Mouse (Mus musculus) lung, postnatal 25 days (tissue): ENCODE data around the gene Pdx1.

Experiments used
- DNase-seq: peaks from one replicate; pipeline ENCODE4 v3.0.0; 2022; ENCODE audit warnings: low spot score

Pdx1 gene

GRCm38 (mm10) chr5:147269926-147270672 lies at the start of gene Pdx1:
Pdx1 (plus strand) TSS chr5:147269959.
- DNase-seq = no peak

DNA sequence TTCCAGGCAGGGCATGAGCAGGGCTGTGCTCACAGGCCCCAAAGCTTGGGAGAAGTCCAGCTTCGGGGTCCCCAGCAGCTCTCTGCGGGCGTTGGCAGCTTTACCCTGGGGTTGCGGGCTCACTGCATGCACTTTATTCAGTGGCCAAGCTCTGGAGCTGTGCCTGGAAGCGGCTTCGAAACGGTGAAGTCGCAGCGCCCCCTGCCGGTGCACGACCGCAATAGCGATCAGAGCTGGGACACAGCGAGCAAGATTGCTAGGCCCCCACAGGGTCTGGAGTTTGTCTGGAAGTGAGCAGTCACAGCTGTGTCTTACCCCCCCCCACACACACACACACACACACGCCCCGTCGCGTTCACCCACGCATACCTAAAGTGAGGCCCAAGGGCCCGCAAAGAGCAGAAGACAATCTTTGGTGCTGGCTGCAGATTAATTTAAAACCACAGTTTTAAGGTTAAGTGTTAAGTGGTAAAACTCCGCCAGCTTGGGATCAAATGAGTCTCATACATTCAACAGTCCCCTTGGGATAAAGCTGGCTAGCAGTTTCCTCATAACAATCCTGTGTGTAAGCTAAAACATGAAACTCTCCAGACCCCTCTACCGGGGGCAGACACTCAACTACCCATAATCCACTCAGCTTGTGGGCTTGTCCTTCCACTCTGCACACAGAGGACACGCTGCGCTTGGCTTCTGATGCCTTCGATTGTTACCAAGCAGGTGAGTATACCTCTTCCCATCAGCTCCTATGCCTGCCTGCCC lies 42.2 kb upstream of the Pdx1 start:
- DNase-seq = peak; percentile 80

- DNase-seq = no peak
Measured at GRCm38 (mm10) chr5:147235406-147236309, 34.1 kb upstream of the Pdx1 start.

GRCm38 (mm10) chr5:147243908-147244307 lies 25.9 kb upstream of the Pdx1 start:
- no peak for DNase-seq

- no peak for DNase-seq
Measured at GRCm38 (mm10) chr5:147260189-147260588, 9.6 kb upstream of the Pdx1 start.

- DNase-seq = no peak
Measured at GRCm38 (mm10) chr5:147260778-147261177, 9.0 kb upstream of the Pdx1 start.

DNA sequence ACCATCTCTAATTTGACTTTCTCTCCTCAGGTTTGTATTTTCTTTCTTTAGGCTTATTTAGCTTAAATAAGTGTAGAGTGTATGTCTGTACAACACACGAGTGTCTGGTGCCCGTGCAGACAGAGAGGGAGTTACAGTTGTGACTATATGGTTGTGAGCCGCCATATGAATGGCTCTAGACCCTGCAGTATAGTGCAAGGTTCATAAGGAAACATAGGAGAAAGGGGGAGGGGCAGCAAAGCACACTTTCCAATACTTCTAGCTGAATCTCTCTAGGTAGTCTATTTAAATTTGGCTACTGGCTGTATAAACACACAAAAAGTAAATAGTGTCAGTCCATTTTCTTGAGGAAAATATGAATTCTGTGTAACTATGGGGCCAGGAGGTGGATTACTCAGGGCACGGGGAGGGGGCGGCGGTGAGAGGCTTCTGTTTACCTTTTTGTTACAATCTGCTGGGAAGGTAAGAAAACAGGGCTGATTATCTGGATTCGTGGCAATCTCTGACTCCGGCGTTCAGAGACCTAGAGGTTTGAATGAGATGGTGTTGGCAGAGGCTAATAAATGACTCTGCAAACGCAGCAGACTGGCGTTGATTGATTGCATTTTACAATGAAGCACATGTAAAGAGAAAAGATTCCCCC lies 7.7 kb upstream of the Pdx1 start:
- no peak for DNase-seq

- no peak for DNase-seq
Measured at GRCm38 (mm10) chr5:147263945-147264344, 5.8 kb upstream of the Pdx1 start.

- no peak for DNase-seq
Measured at GRCm38 (mm10) chr5:147267434-147267833, 2.3 kb upstream of the Pdx1 start.

DNA sequence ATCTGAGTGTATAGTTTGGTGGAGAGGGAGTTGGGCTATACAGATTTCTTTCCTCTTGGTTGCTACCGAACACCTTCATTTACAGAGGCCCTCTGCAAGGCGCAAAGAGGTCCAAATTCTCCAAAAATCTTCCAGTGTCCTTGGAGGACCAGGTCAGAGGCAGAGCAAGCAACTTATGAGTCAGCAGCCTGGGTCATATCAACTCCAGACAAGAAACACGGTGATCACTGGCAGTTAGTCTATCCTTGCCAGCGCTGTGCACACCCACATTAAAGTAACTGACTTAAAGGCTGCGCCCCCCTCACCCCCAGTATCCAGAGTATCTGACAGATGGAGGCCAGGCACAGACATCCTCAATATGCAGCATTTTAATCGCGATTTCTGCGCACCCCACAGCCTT lies 1.0 kb upstream of the Pdx1 start:
- no peak for DNase-seq

DNA sequence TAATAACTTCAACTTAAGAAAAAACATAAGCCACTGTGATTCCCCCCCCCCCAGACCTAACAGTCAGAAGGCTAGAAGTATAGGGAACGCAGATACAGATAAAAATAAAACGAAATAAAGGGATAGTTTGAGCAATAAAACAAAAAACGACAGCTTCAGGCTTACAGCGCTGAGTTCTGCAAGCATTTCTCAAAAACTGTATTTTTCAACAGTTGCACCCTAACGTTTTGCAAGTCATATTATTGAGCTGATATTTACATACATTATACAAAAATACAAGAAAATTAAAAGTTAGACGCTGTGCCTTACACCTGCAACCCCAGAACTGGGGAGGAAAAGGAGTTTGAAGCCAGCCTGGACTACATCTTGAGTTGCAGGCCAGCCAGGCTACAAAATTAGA lies 388 bp upstream of the Pdx1 start:
- DNase-seq = no peak

DNA sequence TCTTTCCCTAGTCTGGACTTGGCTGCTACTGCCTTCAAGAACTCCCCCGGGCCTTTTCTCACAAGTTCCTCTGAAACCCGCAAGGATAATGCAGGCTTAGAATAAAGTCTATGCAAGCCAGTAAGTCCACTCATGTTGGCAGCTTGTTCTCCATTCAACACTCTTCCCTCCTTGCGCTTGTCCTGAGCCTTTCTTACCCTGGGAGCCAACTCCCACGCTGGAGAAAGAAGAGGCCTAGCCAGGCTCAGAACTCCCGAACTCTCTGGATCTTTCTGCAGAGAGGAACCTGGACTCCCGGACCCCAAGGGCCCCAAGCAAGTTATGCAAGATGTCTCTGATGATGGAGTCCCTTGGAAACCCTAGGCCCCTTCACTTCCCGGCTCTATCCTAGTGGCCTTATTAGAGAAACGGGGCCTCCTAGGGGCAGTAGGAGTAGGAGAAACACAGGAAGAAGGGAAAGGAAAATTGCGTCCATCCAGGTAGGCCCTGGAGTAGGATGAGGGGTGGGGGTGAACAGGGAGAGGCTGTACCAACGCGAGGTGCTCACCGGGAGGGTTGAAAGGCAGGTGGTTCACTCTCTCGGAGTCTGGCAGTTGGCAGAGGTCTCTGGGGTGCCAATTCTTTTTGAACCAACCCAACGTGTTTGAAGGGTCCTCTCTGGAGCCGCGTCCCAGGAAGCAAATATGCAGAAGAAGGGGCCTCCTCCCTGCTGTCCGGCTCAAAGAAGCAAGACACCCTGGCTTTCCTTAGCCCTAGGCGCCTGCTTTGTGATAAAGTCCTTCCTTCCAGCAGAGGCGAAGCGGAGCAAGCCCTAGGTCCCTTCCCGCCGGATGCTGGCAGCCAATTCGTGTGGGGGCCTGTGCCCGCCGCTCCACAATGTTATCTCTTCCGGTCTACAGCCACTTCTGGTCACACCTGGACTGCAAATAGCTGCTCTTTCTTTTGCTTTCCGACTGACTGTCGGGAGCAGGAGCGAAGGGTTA lies 1.2 kb downstream of the Pdx1 start:
- DNase-seq = no peak

DNA sequence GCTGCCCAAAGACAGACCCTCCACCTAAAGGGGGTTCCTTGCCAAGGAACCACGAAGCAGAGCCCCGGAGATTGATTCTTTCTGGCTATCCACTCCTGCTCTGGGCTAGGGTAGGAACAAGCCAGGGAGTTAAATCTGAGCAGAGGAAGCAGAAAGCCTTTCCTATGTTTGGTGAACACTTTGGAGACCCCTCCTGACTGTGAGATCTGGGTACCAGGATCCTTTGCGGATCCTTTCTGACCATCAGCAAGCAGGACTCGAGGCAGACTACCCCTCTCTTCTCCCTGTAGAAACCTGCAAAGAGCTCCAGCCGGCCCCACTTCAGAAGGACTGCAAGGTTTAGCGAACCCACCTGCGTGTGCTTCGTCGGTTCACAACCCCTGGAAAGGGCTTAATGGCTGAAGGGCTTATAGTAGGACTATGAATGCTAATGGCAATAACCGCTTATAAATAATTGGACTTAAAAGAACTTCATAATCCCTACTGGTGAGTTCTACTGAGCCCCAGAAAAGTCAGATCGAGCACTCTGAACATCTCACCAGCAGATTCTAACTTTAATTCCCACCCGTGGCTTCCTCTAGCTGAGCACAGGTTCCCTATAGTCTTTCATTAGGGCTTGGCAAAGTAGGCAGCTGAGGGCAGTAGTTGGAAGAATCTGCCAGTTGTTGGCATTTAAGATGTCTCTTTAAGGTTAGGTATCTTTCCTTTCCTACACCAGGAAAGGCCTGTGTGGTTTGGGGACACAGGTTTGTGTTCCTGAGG lies 2.5 kb downstream of the Pdx1 start:
- DNase-seq = no peak

GRCm38 (mm10) chr5:147272808-147273345 lies 3.1 kb downstream of the Pdx1 start:
- DNase-seq = no peak

DNA sequence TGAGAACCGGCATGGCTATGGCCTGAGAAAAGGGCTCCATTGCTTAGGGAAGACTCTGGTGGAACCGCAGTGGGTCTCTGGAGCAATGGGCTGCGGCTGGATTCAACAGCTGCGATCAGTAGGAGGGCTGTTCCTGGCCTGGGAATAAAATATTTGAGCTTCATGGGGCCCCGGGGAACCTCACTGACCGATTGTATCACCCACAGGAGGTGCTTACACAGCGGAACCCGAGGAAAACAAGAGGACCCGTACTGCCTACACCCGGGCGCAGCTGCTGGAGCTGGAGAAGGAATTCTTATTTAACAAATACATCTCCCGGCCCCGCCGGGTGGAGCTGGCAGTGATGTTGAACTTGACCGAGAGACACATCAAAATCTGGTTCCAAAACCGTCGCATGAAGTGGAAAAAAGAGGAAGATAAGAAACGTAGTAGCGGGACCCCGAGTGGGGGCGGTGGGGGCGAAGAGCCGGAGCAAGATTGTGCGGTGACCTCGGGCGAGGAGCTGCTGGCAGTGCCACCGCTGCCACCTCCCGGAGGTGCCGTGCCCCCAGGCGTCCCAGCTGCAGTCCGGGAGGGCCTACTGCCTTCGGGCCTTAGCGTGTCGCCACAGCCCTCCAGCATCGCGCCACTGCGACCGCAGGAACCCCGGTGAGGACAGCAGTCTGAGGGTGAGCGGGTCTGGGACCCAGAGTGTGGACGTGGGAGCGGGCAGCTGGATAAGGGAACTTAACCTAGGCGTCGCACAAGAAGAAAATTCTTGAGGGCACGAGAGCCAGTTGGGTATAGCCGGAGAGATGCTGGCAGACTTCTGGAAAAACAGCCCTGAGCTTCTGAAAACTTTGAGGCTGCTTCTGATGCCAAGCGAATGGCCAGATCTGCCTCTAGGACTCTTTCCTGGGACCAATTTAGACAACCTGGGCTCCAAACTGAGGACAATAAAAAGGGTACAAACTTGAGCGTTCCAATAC lies 4.7 kb downstream of the Pdx1 start:
- DNase-seq = no peak

GRCm38 (mm10) chr5:147275761-147276160 lies 6.0 kb downstream of the Pdx1 start:
- no peak for DNase-seq

DNA sequence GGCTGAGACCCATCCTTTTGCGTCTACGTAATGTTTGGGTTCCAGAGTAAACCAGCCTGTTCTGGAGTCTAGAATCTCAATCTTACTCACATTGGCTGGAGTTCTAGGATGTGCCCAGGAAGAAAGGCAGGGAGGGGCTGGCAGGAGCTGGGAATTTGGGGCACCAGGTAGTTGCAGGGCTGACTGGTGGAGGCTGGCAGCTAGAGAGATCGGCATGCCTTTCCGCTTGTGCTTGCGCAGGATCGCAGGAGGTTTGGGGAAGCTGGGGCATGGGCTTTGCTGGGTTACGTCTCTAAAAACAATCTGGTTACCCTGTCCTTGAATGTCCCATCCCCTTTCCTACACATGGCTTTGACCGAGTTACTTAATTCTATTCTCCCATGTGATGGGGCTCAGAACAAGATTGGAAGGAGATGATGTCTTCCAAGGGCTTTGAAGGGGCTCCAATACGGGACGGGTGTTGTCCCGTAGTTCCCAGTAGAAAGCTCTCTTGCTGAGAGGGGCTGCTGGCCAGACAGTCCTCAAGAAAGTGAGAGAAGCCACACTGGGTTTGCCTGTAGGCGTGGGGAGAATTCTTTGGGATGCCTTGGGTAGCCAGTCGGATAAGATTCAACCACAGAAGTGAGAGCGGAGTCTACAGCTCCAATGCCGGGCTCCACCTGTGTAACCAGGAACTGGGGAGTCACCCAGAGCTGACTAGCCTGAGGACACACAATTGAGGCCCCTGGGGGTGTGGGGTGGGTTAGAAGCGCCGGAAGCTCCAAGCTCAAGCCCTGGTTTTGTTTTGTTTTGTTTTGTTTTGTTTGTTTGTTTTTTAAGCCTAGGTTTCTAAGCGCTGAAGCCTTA lies 7.2 kb downstream of the Pdx1 start:
- no peak for DNase-seq

DNA sequence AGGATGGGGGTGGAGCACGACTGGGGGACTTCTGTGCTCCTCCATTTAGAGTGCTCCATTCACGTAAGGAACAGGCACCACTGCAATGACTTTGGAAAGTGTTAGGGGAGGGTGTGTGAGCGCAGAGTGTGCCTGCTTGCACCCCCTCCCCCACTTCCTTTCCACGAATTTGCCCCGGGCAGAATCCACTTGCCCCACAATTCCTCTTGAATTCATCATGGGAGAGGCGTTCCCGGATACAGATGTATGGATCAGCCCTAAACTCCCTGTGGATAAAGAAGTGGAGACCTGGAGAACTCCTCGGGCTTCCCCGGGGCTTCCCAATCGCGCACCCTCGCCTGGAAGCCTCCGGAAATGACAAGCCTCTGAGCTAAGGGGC lies 7.8 kb downstream of the Pdx1 start:
- no peak for DNase-seq
